Mouse (Mus musculus) kidney, embryonic 16.5 days (tissue): Measurements from ENCODE around the gene Zfp276. TPM values are rescaled to one million over a fixed set of nuclear protein-coding genes. Genes with fewer than 3 reads are reported as not detected.

Experiments used
- ATAC-seq: fragments of 200-750 bp; cut with Nextera tagmentation; 2 replicates; pipeline ENCODE4 v1.8.0; 2017; ENCODE audit warnings: moderate TSS enrichment; ENCODE audit not compliant: low FRiP score, low TSS enrichment
- H3K27ac ChIP-seq: fragments of 300-500 bp; sonication (generic); 2 replicates; pipeline ENCODE4 v1.5.1; 2014; ENCODE audit warnings: low read length
- H3K27me3 ChIP-seq: fragments of 300-500 bp; sonication (generic); 2 replicates; pipeline ENCODE4 v1.6.1; 2014; ENCODE audit warnings: low read length, control low read depth, mixed read lengths; ENCODE audit not compliant: insufficient read depth
- H3K36me3 ChIP-seq: fragments of 300-500 bp; sonication (generic); 2 replicates; pipeline ENCODE4 v1.6.1; 2014; ENCODE audit warnings: low read length, control low read depth, mixed read lengths; ENCODE audit not compliant: insufficient read depth
- H3K4me1 ChIP-seq: fragments of 300-500 bp; sonication (generic); 2 replicates; pipeline ENCODE4 v1.6.1; 2014; ENCODE audit warnings: low read length, control low read depth, mixed read lengths; ENCODE audit not compliant: insufficient read depth
- H3K4me2 ChIP-seq: fragments of 300-500 bp; sonication (generic); replicated peaks from 2 replicates; pipeline ENCODE4 v1.6.1; 2014; ENCODE audit warnings: low read depth, low read length
- H3K4me3 ChIP-seq: fragments of 300-500 bp; sonication (generic); 2 replicates; pipeline ENCODE4 v1.5.1; 2014; ENCODE audit warnings: mild to moderate bottlenecking, low read length
- H3K9ac ChIP-seq: fragments of 300-500 bp; sonication (generic); replicated peaks from 2 replicates; pipeline ENCODE4 v1.6.1; 2014; ENCODE audit warnings: low read length
- H3K9me3 ChIP-seq: fragments of 300-500 bp; sonication (generic); 2 replicates; pipeline ENCODE4 v1.6.1; 2016; ENCODE audit warnings: low read length, control low read depth
- WGBS: fragments of 180-500 bp; shearing (Covaris S2); extraction: QIAGEN DNeasy Blood & Tissue Kit; methylation state at CpG from one replicate; pipeline ENCODE4 v1.1.7; 2014; 5-methylcytosine and 5-hydroxymethylcytosine counted together
- polyA plus RNA-seq: library from polyadenylated mRNA; unstranded; fragments of >200 nt; fragmentation: Nextera tagmentation; extraction: Ambion mirVana; gene quantifications from 2 replicates; pipeline ENCODE4 v1.2.1, GENCODE M21; 2015

Gene Zfp276
- polyA plus RNA-seq, 1 experiment from 2014 or later = 28.5 TPM

GRCm38 (mm10) chr8:123283991-123284390 lies 30.0 kb downstream of the Zfp276 start:
- no peak overlapping the region for H3K27ac ChIP-seq
- ATAC-seq = no peak
- 87% methylated on average over 7 of the region's 7 CpGs for WGBS

DNA sequence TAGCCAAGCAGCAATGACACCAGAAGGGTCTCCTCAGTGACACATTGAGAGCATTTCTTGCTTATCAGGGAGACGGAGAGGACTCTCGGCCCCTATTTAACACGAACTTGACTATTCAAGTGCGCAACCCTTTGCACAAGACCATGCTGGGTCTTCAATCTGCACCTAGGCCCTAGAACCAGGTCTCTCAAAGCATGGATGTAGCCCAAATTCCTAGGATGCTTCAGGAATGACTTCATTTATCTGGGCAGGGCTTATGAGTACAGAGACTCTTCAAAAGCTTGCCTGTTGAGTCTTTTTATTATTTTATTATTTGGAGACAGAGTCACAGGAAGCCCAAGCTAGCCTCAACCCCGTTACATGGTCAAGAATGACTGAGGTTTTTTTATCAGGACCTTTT lies 30.5 kb downstream of the Zfp276 start:
- no peak overlapping the region for H3K27ac ChIP-seq
- H3K36me3 ChIP-seq = peaks cover 38% of the 10 kb centered on the region
- no peaks in the 10 kb centered on the region for H3K27me3 ChIP-seq
- H3K9me3 ChIP-seq = no peaks in the 10 kb centered on the region
- H3K4me2 ChIP-seq = no peak overlapping the region
- 91% methylated on average over 5 of the region's 5 CpGs for WGBS
- no peaks in the 10 kb centered on the region for H3K4me1 ChIP-seq
- no peak overlapping the region for H3K9ac ChIP-seq
- no peak for ATAC-seq
- no peak overlapping the region for H3K4me3 ChIP-seq

More at GRCm38 (mm10) chr8:123283991-123284390, 30.0 kb downstream of the Zfp276 start:
- Histone ChIP-seq H3K4me3 (no peak overlapping the region), H3K4me2 (no peak overlapping the region), H3K9ac (no peak overlapping the region), H3K4me1 (no peaks in the 10 kb centered on the region), H3K36me3 (peaks cover 33% of the 10 kb centered on the region), H3K9me3 (no peaks in the 10 kb centered on the region), H3K27me3 (no peaks in the 10 kb centered on the region)

GRCm38 (mm10) chr8:123287362-123287761 lies 33.4 kb downstream of the Zfp276 start:
- Histone ChIP-seq H3K9ac (no peak overlapping the region), H3K27ac (no peak overlapping the region), H3K4me2 (no peak overlapping the region), H3K27me3 (no peaks in the 10 kb centered on the region), H3K36me3 (peaks cover 25% of the 10 kb centered on the region), H3K4me1 (no peaks in the 10 kb centered on the region), H3K4me3 (no peak overlapping the region), H3K9me3 (no peaks in the 10 kb centered on the region)
- no peak for ATAC-seq
- whole genome bisulfite sequencing = 96% methylated on average over 17 of the region's 17 CpGs

DNA sequence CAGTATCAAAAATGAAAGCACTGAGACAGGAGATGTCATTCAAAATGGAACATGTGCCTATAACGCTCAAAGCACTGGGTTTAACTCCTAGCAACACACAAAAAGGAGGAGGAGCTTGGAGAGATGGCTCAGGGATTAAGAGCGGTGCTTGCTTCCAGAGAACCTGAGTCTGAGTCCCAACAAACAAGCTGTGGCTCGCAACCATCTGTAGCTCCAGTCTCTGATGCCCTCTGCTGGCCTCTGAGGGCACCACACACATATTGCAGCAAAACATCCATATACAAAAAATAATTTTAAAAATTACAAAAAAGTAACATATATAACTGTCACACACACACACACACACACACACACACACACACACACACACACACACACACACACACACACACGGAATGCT lies 36.2 kb downstream of the Zfp276 start:
- no peak overlapping the region for H3K4me2 ChIP-seq
- no peak overlapping the region for H3K27ac ChIP-seq
- H3K4me3 ChIP-seq = no peak overlapping the region
- H3K9me3 ChIP-seq = no peaks in the 10 kb centered on the region
- 82% methylated on average over 4 of the region's 4 CpGs for WGBS
- H3K9ac ChIP-seq = no peak overlapping the region
- no peaks in the 10 kb centered on the region for H3K4me1 ChIP-seq
- no peak for ATAC-seq
- H3K36me3 ChIP-seq = peaks cover 17% of the 10 kb centered on the region
- H3K27me3 ChIP-seq = no peaks in the 10 kb centered on the region

DNA sequence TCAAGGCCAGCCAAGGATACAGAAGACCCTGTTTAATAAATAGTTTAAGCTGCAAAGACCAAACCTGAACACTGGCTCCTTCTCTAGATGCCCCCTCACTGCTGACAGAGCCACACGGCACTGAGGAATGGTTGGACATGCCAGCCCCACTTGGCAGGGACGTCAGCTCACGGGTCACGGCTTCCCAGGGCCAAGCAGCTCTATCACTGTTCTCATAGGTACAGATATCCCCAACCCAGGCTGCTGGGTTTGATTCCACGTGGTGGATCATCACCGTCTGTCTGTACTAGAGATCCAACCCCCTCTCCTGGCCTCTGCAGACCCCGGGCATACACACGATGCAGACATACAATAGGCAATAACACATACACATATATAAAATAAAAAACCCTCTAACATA lies 36.7 kb downstream of the Zfp276 start:
- Histone ChIP-seq H3K36me3 (peaks cover 20% of the 10 kb centered on the region), H3K9me3 (no peaks in the 10 kb centered on the region), H3K27ac (no peak overlapping the region), H3K4me1 (no peaks in the 10 kb centered on the region), H3K4me3 (no peak overlapping the region), H3K27me3 (no peaks in the 10 kb centered on the region), H3K4me2 (no peak overlapping the region), H3K9ac (no peak overlapping the region)
- 98% methylated on average over 8 of the region's 8 CpGs for WGBS
- ATAC-seq = no peak

DNA sequence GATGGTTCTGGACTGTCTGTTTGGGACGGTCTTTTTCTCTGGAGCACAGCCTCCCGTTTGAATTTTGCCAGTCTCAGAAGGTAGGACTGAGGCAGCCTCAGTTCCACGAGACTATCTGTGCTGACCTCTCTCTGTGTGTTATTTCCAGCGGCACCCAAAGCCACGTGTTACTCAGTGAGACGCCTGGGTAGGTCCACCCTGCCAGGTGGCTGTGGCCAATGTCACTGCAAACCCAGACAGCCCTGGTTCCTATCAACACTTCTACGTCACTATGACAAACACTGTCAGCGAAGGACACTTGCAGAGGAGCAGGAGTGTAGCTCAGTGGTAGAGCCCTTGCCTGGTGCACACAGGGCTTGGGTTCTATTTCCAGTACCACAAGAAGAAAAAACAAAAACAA lies 37.7 kb downstream of the Zfp276 start:
- H3K27me3 ChIP-seq = no peaks in the 10 kb centered on the region
- H3K27ac ChIP-seq = no peak overlapping the region
- no peaks in the 10 kb centered on the region for H3K4me1 ChIP-seq
- no peak for ATAC-seq
- H3K9ac ChIP-seq = no peak overlapping the region
- no peak overlapping the region for H3K4me3 ChIP-seq
- peaks cover 26% of the 10 kb centered on the region for H3K36me3 ChIP-seq
- no peak overlapping the region for H3K4me2 ChIP-seq
- H3K9me3 ChIP-seq = no peaks in the 10 kb centered on the region
- WGBS = 89% methylated on average over 8 of the region's 8 CpGs

DNA sequence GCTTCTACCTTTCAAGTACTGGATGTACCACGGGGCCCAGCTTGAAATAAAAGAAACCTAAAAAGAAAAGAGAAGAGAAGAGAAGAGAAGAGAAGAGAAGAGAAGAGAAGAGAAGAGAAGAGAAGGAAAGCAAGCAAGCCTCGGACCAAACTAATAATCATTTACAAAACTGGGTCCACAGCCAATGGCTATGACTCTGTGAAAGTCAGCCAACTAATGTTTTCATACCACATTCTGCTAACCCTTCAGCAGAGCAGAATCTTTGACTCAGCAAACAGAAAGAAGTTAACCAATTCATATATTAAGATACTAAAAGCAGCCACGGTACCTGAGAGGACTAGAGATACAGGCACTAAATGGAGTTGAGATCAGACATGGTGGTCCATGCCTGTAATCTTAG lies 38.3 kb downstream of the Zfp276 start:
- Histone ChIP-seq H3K4me2 (no peak overlapping the region), H3K4me1 (no peaks in the 10 kb centered on the region), H3K9me3 (no peaks in the 10 kb centered on the region), H3K36me3 (peaks cover 22% of the 10 kb centered on the region), H3K4me3 (no peak overlapping the region), H3K9ac (no peak overlapping the region), H3K27me3 (no peaks in the 10 kb centered on the region), H3K27ac (no peak overlapping the region)
- ATAC-seq = no peak
- WGBS = 89% methylated on average over 3 of the region's 3 CpGs

DNA sequence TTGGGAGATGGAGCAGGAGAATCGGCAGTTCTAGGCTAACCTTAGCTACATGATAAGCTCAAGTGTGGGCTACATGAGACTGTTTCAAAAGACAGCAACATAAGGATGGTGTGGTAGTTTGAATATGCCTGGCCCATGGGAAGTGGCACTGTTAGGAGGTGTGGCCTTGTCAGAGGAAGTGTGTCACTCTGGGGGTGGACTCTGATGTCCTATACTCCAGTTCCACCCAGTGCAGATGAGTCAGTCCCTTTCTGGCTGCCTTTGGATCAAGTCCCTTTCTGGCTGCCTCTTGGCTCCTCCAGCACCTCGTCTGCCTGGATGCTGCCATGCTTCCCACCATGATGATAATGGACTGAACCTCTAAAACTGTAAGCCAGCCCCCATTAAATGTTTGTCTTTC lies 38.8 kb downstream of the Zfp276 start:
- no peak overlapping the region for H3K4me2 ChIP-seq
- ATAC-seq = no peak

GRCm38 (mm10) chr8:123298301-123298700 lies 44.3 kb downstream of the Zfp276 start:
- Histone ChIP-seq H3K4me1 (no peaks in the 10 kb centered on the region), H3K27ac (no peak overlapping the region), H3K27me3 (no peaks in the 10 kb centered on the region), H3K4me3 (no peak overlapping the region), H3K4me2 (no peak overlapping the region), H3K36me3 (peaks cover 11% of the 10 kb centered on the region; the same call in 1 of the 2 replicates), H3K9me3 (no peaks in the 10 kb centered on the region), H3K9ac (no peak overlapping the region)
- WGBS = 93% methylated on average over 11 of the region's 11 CpGs
- no peak for ATAC-seq

More for the DNA sequence above, 38.8 kb downstream of the Zfp276 start:
- Histone ChIP-seq H3K27ac (no peak overlapping the region), H3K36me3 (peaks cover 21% of the 10 kb centered on the region), H3K4me1 (no peaks in the 10 kb centered on the region), H3K27me3 (no peaks in the 10 kb centered on the region), H3K4me3 (no peak overlapping the region), H3K9me3 (no peaks in the 10 kb centered on the region), H3K9ac (no peak overlapping the region)
- 88% methylated on average over 2 of the region's 2 CpGs for WGBS

DNA sequence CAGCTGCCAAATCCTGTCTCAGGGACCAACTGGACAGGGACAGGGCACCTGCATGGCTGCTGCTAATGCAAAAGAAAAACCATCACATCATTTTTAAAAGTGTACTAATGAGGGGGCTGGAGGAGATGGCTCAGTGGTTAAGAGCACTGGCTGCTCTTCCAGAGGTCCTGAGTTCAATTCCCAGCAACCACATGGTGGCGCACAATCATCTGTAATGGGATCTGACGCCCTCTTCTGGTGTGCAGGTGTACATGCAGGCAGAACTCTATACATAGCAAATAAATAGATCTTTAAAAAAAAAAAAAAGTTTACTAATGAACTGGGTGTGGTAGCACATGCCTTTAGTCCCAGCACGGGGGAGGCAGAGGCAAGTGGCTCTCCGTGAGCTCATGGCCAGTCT lies 54.7 kb downstream of the Zfp276 start:
- ATAC-seq = no peak

More for the DNA sequence above, 54.7 kb downstream of the Zfp276 start:
- H3K9me3 ChIP-seq = no peaks in the 10 kb centered on the region
- no peaks in the 10 kb centered on the region for H3K27me3 ChIP-seq
- H3K27ac ChIP-seq = no peak overlapping the region
- 81% methylated on average over 4 of the region's 4 CpGs for WGBS
- H3K4me2 ChIP-seq = no peak overlapping the region
- no peak overlapping the region for H3K9ac ChIP-seq
- H3K4me1 ChIP-seq = no peaks in the 10 kb centered on the region
- peaks cover 26% of the 10 kb centered on the region for H3K36me3 ChIP-seq
- no peak overlapping the region for H3K4me3 ChIP-seq
